Mouse (Mus musculus) lung, postnatal 25 days (tissue): Measurements from ENCODE around the gene Defb20.

Experiments
- DNase-seq: peaks from one replicate; pipeline ENCODE4 v3.0.0; 2022; ENCODE audit warnings: low spot score

The Defb20 gene

GRCm38 (mm10) chr2:152500204-152500862 is 23.5 kb downstream of the Defb20 start:
- DNase-seq = no peak

DNA sequence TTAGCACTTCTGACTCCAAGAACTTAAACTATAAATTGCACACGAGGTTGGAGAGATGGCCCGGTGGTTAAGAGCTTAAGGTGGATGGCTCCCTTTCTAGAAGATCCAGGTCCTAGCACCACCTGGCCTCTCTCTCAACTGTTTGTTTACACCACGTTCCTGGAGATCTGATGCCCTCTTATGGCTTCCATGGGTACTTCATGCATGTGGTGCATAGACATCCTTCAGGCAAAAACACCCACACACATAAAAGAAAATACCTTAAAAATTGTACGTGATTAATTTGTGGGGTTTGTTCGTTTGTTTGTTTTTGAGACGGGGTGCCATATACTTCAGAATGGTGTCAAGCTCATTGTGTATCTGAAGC is 24.0 kb downstream of the Defb20 start:
- DNase-seq = no peak

GRCm38 (mm10) chr2:152503950-152504349 is 27.1 kb downstream of the Defb20 start:
- DNase-seq = no peak

DNA sequence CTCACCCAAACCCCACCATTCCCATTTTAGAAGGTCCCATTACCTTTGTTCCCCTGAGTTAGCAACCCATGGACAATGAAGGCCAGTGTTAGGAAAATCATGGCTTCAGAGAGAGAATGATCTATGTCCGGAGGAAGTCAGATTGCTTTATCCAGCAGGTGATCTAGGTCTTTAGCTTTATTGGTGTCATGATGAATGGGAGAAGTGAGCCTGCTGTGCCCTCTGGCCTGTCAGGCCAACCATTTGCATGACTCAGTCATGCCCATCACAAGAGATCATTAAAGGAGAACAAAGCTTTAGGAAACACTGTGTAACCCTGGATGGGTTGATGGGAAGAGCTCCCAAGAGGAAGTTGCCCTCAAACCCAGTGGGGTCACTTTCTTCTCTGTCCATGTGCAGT is 34.7 kb downstream of the Defb20 start, which contains the start of gene Defb26:
Gene Defb26 (minus strand): TSS at position 101 of the 400 bp plus-strand sequence.
- no peak for DNase-seq

DNA sequence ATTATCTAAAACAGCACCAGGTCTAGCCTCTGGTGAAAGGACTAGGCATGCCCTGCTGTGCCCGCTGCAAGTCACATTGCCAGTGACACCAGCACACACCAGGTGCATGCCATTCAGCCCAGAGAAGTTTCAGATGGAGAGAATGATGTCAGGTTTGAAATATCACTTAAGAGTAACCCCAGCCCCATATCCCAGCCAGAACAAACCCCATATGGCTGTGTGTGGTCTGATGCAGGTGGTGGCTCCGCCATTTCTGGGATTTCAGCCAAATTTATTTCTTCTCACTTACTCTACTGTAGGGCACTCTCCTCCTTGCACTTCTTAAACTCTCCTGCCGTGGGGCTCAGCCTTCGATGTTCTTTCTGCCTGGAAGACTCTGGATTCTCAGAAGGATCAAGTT is 39.2 kb downstream of the Defb20 start:
- no peak for DNase-seq

DNA sequence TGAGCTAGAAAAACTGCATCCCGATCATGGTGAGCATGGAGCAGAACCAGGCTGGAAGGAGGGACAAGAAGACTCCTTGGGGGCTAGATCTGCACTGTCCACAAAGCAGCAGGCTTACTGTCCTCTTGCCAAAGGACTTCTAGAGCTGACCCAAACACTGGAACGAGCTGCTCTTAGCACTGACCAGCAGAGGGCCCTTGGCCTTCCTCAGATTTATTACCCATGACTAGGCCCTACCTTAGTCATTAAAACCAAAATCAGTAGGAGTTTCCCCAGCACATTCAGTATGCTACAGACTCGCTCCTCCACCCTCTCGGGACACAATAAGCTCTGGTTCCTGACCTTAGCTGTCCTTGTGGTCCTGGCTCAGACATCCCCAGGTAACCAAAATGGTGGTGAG is 41.1 kb downstream of the Defb20 start, which contains the start of gene Defb28:
Gene Defb28 (plus strand): TSS at position 275 of the 400 bp plus-strand sequence.
- no peak for DNase-seq
